Mouse (Mus musculus) MEL (cell line): ENCODE data around the gene Wdr86. TPM values are rescaled to one million over a fixed set of nuclear protein-coding genes. Genes with fewer than 3 reads are reported as not detected.
A peak's percentile ranks its signal among the peaks of the same experiment; 100 is the strongest.

Experiments used
- DNase-seq: peaks from one replicate; pipeline ENCODE4 v3.0.0; 2011; ENCODE audit warnings: low read depth, low spot score
- H3K27ac ChIP-seq: 2 replicates; pipeline ENCODE4 v1.5.1; 2012; ENCODE audit warnings: low read depth, mild to moderate bottlenecking, control low read depth, low read length, moderate library complexity; ENCODE audit not compliant: control insufficient read depth
- H3K27me3 ChIP-seq, 2 experiments: fragments of 150-350 bp in 1 of 2; sonication (generic) in 1 of 2; 2 replicates each; pipeline ENCODE4 v1.6.1; 2012; ENCODE audit warnings: low read length in 2 of 2, mild to moderate bottlenecking in 2 of 2, improper control_type of control experiment in 1 of 2, moderate library complexity in 1 of 2; ENCODE audit not compliant: insufficient read depth in 2 of 2, control insufficient read depth in 1 of 2
- H3K36me3 ChIP-seq, 2 experiments: 2 replicates each; pipeline ENCODE4 v1.6.1; 2012 to 2014; ENCODE audit warnings: low read length in 2 of 2, improper control_type of control experiment in 1 of 2, inconsistent platforms in 1 of 2, mild to moderate bottlenecking in 1 of 2; ENCODE audit not compliant: insufficient read depth in 2 of 2, control insufficient read depth in 1 of 2
- H3K4me1 ChIP-seq, 2 experiments: fragments of 150-350 bp in 1 of 2; sonication (generic) in 1 of 2; 2 replicates each; pipeline ENCODE4 v1.6.1; 2012; ENCODE audit warnings: low read length in 2 of 2, improper control_type of control experiment in 1 of 2, mild to moderate bottlenecking in 1 of 2; ENCODE audit not compliant: insufficient read depth in 2 of 2, control insufficient read depth in 1 of 2
- H3K4me3 ChIP-seq, 2 experiments: fragments of 150-350 bp in 1 of 2; sonication (generic) in 1 of 2; 2 replicates each; pipeline ENCODE4 v1.5.1; 2012; ENCODE audit warnings: low read depth in 2 of 2, low read length in 2 of 2, mild to moderate bottlenecking in 2 of 2, moderate library complexity in 2 of 2, control low read depth in 1 of 2, improper control_type of control experiment in 1 of 2; ENCODE audit not compliant: control insufficient read depth in 1 of 2, insufficient read depth in 1 of 2
- H3K79me2 ChIP-seq: 2 replicates; pipeline ENCODE4 v1.6.1; 2012; ENCODE audit warnings: mild to moderate bottlenecking, low read length, moderate library complexity; ENCODE audit not compliant: control insufficient read depth, poor library complexity, insufficient read depth
- H3K9ac ChIP-seq: 2 replicates; pipeline ENCODE4 v1.6.1; 2012; ENCODE audit warnings: low read depth, mild to moderate bottlenecking, control low read depth, low read length, moderate library complexity; ENCODE audit not compliant: control insufficient read depth, poor library complexity, severe bottlenecking
- H3K9me3 ChIP-seq: fragments of 150-350 bp; sonication (generic); replicated peaks from 2 replicates; pipeline ENCODE4 v1.6.1; 2012; ENCODE audit warnings: mild to moderate bottlenecking, low read length, improper control_type of control experiment, moderate library complexity; ENCODE audit not compliant: insufficient read depth
- CHD1 ChIP-seq: IDR thresholded peaks from 2 replicates; pipeline ENCODE4 v1.6.1; 2012; ENCODE audit warnings: low read depth, mild to moderate bottlenecking, inconsistent platforms, low read length, improper control_type of control experiment
- CHD2 ChIP-seq: IDR thresholded peaks from 2 replicates; pipeline ENCODE4 v1.6.1; 2011; ENCODE audit warnings: low read length, improper control_type of control experiment
- ELF1 ChIP-seq: IDR thresholded peaks from 2 replicates; pipeline ENCODE4 v1.6.1; 2014; ENCODE audit warnings: low read depth, mild to moderate bottlenecking, inconsistent platforms, low read length, improper control_type of control experiment, moderate library complexity
- EP300 ChIP-seq, 2 experiments: IDR thresholded peaks; 2 replicates each; pipeline ENCODE4 v1.6.1; 2011; ENCODE audit warnings: improper control_type of control experiment in 2 of 2, low read length in 2 of 2, low read depth in 1 of 2, mild to moderate bottlenecking in 1 of 2
- ETS1 ChIP-seq: IDR thresholded peaks from 2 replicates; pipeline ENCODE4 v1.6.1; 2012; ENCODE audit warnings: low read depth, mild to moderate bottlenecking, inconsistent platforms, low read length, improper control_type of control experiment, moderate library complexity
- GATA1 ChIP-seq: IDR thresholded peaks from 2 replicates; pipeline ENCODE4 v1.6.1; 2011; ENCODE audit warnings: low read depth, low read length, improper control_type of control experiment
- HCFC1 ChIP-seq: IDR thresholded peaks from 2 replicates; pipeline ENCODE4 v1.6.1; 2012; ENCODE audit warnings: low read depth, mild to moderate bottlenecking, inconsistent platforms, low read length, improper control_type of control experiment, moderate library complexity
- JUND ChIP-seq: IDR thresholded peaks from 2 replicates; pipeline ENCODE4 v1.6.1; 2011; ENCODE audit warnings: low read depth, mild to moderate bottlenecking, improper control_type of control experiment, low read length
- KAT2A ChIP-seq: conservative IDR thresholded peaks from 2 replicates; pipeline ENCODE4 v1.6.1; 2012; ENCODE audit warnings: low read depth, low read length, improper control_type of control experiment, inconsistent platforms
- MAX ChIP-seq: IDR thresholded peaks from 2 replicates; pipeline ENCODE4 v1.6.1; 2011; ENCODE audit warnings: low read length, improper control_type of control experiment
- MEF2A ChIP-seq: IDR thresholded peaks from 2 replicates; pipeline ENCODE4 v1.6.1; 2014; ENCODE audit warnings: low read depth, mild to moderate bottlenecking, inconsistent platforms, low read length, improper control_type of control experiment; ENCODE audit not compliant: poor library complexity, insufficient replicate concordance, severe bottlenecking; ENCODE audit errors: extremely low read depth
- MXI1 ChIP-seq: IDR thresholded peaks from 2 replicates; pipeline ENCODE4 v1.6.1; 2011; ENCODE audit warnings: mild to moderate bottlenecking, low read depth, low read length, improper control_type of control experiment
- MYB ChIP-seq: IDR thresholded peaks from 2 replicates; pipeline ENCODE4 v1.6.1; 2011; ENCODE audit warnings: mild to moderate bottlenecking, low read depth, low read length, improper control_type of control experiment
- MYC ChIP-seq: IDR thresholded peaks from 2 replicates; pipeline ENCODE4 v1.6.1; 2011; ENCODE audit warnings: low read depth, mild to moderate bottlenecking, low read length, improper control_type of control experiment, moderate library complexity
- NRF1 ChIP-seq: IDR thresholded peaks from 2 replicates; pipeline ENCODE4 v1.6.1; 2014; ENCODE audit warnings: low read depth, mild to moderate bottlenecking, inconsistent platforms, low read length, improper control_type of control experiment, moderate library complexity; ENCODE audit not compliant: poor library complexity, insufficient read depth, severe bottlenecking
- POLR2A ChIP-seq, 2 experiments: IDR thresholded peaks; 2 replicates each; pipeline ENCODE4 v1.6.1; 2011 to 2012; ENCODE audit warnings: low read length in 2 of 2, mild to moderate bottlenecking in 2 of 2, control low read depth in 1 of 2, improper control_type of control experiment in 1 of 2, low read depth in 1 of 2, moderate library complexity in 1 of 2; ENCODE audit not compliant: control insufficient read depth in 1 of 2, insufficient read depth in 1 of 2, poor library complexity in 1 of 2
- POLR2AphosphoS5 ChIP-seq: IDR thresholded peaks from 2 replicates; pipeline ENCODE4 v1.6.1; 2012; ENCODE audit warnings: low read depth, borderline replicate concordance, mild to moderate bottlenecking, inconsistent platforms, low read length, moderate library complexity, mixed read lengths
- RAD21 ChIP-seq: IDR thresholded peaks from 2 replicates; pipeline ENCODE4 v1.6.1; 2011; ENCODE audit warnings: mild to moderate bottlenecking, low read depth, low read length, improper control_type of control experiment
- RCOR1 ChIP-seq: IDR thresholded peaks from 2 replicates; pipeline ENCODE4 v1.6.1; 2012; ENCODE audit warnings: low read depth, mild to moderate bottlenecking, inconsistent platforms, low read length, improper control_type of control experiment
- SMC3 ChIP-seq: IDR thresholded peaks from 2 replicates; pipeline ENCODE4 v1.6.1; 2011; ENCODE audit warnings: low read depth, low read length, improper control_type of control experiment
- TAL1 ChIP-seq: IDR thresholded peaks from 2 replicates; pipeline ENCODE4 v1.6.1; 2012; ENCODE audit warnings: mild to moderate bottlenecking, inconsistent platforms, low read length, moderate library complexity, mixed read lengths
- USF1 ChIP-seq: IDR thresholded peaks from 2 replicates; pipeline ENCODE4 v1.6.1; 2014; ENCODE audit warnings: low read depth, mild to moderate bottlenecking, inconsistent platforms, low read length, improper control_type of control experiment, moderate library complexity
- USF2 ChIP-seq, 2 experiments: IDR thresholded peaks; 2 replicates each; pipeline ENCODE4 v1.6.1; 2011 to 2012; ENCODE audit warnings: improper control_type of control experiment in 2 of 2, low read length in 2 of 2, borderline replicate concordance in 1 of 2, inconsistent platforms in 1 of 2, low read depth in 1 of 2, mild to moderate bottlenecking in 1 of 2; ENCODE audit not compliant: insufficient read depth in 1 of 2
- ZC3H11A ChIP-seq: IDR thresholded peaks from 2 replicates; pipeline ENCODE4 v1.6.1; 2012; ENCODE audit warnings: low read depth, mild to moderate bottlenecking, inconsistent platforms, low read length, improper control_type of control experiment
- ZNF384 ChIP-seq: IDR thresholded peaks from 2 replicates; pipeline ENCODE4 v1.6.1; 2012; ENCODE audit warnings: low read depth, mild to moderate bottlenecking, inconsistent platforms, low read length, improper control_type of control experiment
- polyA plus RNA-seq, 2 experiments: library from polyadenylated mRNA; stranded (reverse) in 1 of 2; unstranded in 1 of 2; fragments of >175 nt in 1 of 2; fragments of >200 nt in 1 of 2; gene quantifications; 2 replicates each; pipeline versions ENCODE4 v1.2.1 to v1.2.4; 2012; ENCODE audit warnings: low replicate concordance in 2 of 2, low read depth in 1 of 2; ENCODE audit not compliant: insufficient read length in 2 of 2, insufficient read depth in 1 of 2, missing spikeins in 1 of 2
- total RNA-seq: library from RNA; depleted of rRNA; stranded (reverse); fragments of 300-350 nt; gene quantifications from 2 replicates; pipeline ENCODE4 v1.2.3, GENCODE M21; 2012

Wdr86 gene
- total and polyA plus RNA-seq, 3 experiments, result not detected

GRCm38 (mm10) chr5:24733771-24734426 lies 3.4 kb upstream of the Wdr86 start:
- H3K27me3 ChIP-seq, result peaks cover 3 to 11% of the 10 kb centered on the region in 2 experiments; a peak in 2 of 4 replicates
- H3K4me3 ChIP-seq, result no peak overlapping the region
- no peak overlapping the region for H3K27ac ChIP-seq
- H3K79me2 ChIP-seq, result no peaks in the 10 kb centered on the region
- no peaks in the 10 kb centered on the region for H3K36me3 ChIP-seq
- DNase-seq, result no peak
- H3K9ac ChIP-seq, result no peak overlapping the region
- no peaks in the 10 kb centered on the region for H3K4me1 ChIP-seq
- no peaks in the 10 kb centered on the region for H3K9me3 ChIP-seq
- TF ChIP-seq POLR2A (IDR thresholded peaks at IDR 0.05; ENCODE audit: control insufficient read depth in 1 of 2, insufficient read depth in 1 of 2, low read depth in 1 of 2, low read length in 2 of 2, poor library complexity in 1 of 2), result no peak
- TF ChIP-seq TAL1, result peak; percentile 35; the same call in 1 of the 2 replicates
- no peak for TF ChIP-seq RAD21

- DNase-seq, result no peak
These were observed 2.6 kb upstream of the Wdr86 start for GRCm38 (mm10) chr5:24733134-24733533.

GRCm38 (mm10) chr5:24730986-24731385 lies 459 bp upstream of the Wdr86 start:
- Histone ChIP-seq H3K9ac (no peak overlapping the region), H3K27ac (no peak overlapping the region), H3K27me3 (peaks cover under 1 to 2% of the 10 kb centered on the region in 2 experiments; a peak in 1 of 4 replicates), H3K4me1 (peaks cover 0 to 6% of the 10 kb centered on the region in 2 experiments; a peak in 1 of 4 replicates), H3K79me2 (no peaks in the 10 kb centered on the region)
- TF ChIP-seq EP300 (IDR thresholded peaks at IDR 0.05; ENCODE audit: low read depth in 1 of 2, low read length in 2 of 2), result no peak
- TF ChIP-seq ELF1, result no peak
- no peak for TF ChIP-seq MAX
- TF ChIP-seq SMC3, result no peak
- TF ChIP-seq CHD1, result no peak
- TF ChIP-seq JUND, result no peak
- TF ChIP-seq KAT2A, result no peak
- TF ChIP-seq ZC3H11A, result no peak
- TF ChIP-seq USF2 (IDR thresholded peaks at IDR 0.05; ENCODE audit: borderline replicate concordance in 1 of 2, insufficient read depth in 1 of 2, low read depth in 1 of 2, low read length in 2 of 2), result no peak
- no peak for TF ChIP-seq MXI1
- TF ChIP-seq ETS1, result no peak
- no peak for TF ChIP-seq MYB
- TF ChIP-seq POLR2AphosphoS5, result no peak
- TF ChIP-seq, all 39 proteins: peak for 0
- H3K9me3 ChIP-seq, result no peaks in the 10 kb centered on the region
- no peaks in the 10 kb centered on the region for H3K36me3 ChIP-seq
- no peak for DNase-seq
- no peak overlapping the region for H3K4me3 ChIP-seq

More at GRCm38 (mm10) chr5:24733134-24733533, 2.6 kb upstream of the Wdr86 start:
- no peak for TF ChIP-seq GATA1
- TF ChIP-seq NRF1, result no peak
- no peak for TF ChIP-seq EP300 (IDR thresholded peaks at IDR 0.05; ENCODE audit: low read depth in 1 of 2, low read length in 2 of 2)
- no peak for TF ChIP-seq MYB
- TF ChIP-seq USF2 (IDR thresholded peaks at IDR 0.05; ENCODE audit: borderline replicate concordance in 1 of 2, insufficient read depth in 1 of 2, low read depth in 1 of 2, low read length in 2 of 2), result no peak
- no peak for TF ChIP-seq TAL1
- no peak for TF ChIP-seq MYC
- TF ChIP-seq POLR2A (IDR thresholded peaks at IDR 0.05; ENCODE audit: control insufficient read depth in 1 of 2, insufficient read depth in 1 of 2, low read depth in 1 of 2, low read length in 2 of 2, poor library complexity in 1 of 2), result no peak
- no peak for TF ChIP-seq HCFC1
- no peak for TF ChIP-seq USF1
- no peak for TF ChIP-seq RCOR1
- TF ChIP-seq CHD1, result no peak
- no peak for TF ChIP-seq ZNF384
- no peak for TF ChIP-seq MEF2A
- TF ChIP-seq ZC3H11A, result no peak
- no peak for TF ChIP-seq MAX
- no peak for TF ChIP-seq CHD2
- TF ChIP-seq KAT2A, result no peak
- no peak for TF ChIP-seq RAD21
- Histone ChIP-seq H3K27ac (no peak overlapping the region), H3K27me3 (peaks cover 2 to 8% of the 10 kb centered on the region in 2 experiments; a peak in 1 of 4 replicates), H3K36me3 (no peaks in the 10 kb centered on the region), H3K79me2 (no peaks in the 10 kb centered on the region), H3K9ac (no peak overlapping the region), H3K4me3 (no peak overlapping the region), H3K4me1 (peaks cover 0 to 1% of the 10 kb centered on the region in 2 experiments; a peak in 1 of 4 replicates), H3K9me3 (no peaks in the 10 kb centered on the region)
